Mouse (Mus musculus) right cerebral cortex, postnatal 10 days (tissue): ENCODE measurements at regions not wholly inside any gene's neighbourhood (a gene's known extent, or its start where the extent isn't known, plus 50 kb on each side); places are given as distances from the start of the nearest gene placed in this dataset.

Source experiments
- DNase-seq, 2 experiments: peaks; one replicate each; pipeline ENCODE4 v3.0.0; 2021; ENCODE audit warnings: low spot score in 2 of 2

DNA sequence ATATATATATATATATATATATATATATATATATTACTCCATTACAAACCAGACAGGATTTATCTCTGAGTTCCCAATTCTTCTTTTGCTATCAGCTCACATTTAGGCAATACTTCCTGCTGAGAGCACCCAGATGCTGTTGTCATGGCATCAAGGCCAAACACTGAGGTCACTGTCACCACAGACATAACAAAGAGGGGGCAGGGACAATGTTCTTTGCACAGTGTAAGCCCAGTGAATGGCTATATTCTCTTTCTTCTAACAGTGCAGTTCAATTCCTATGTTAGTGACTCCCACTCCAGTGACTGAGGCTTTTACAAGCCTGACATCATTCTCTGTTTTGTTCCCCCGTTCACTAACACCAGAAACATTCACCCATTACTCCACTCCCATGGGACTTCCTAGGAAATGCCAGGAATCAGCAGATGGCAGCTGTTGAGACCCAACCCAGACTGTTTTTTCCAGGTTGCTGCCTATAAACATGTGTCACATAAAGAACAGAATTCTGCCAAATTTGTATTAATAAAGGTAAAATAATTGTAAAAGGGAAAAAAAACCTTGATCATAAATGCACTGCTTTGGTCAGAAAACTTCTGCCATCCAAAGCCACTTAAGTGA lies 289.5 kb downstream of the Slc22a22 start:
- DNase-seq = no peak

DNA sequence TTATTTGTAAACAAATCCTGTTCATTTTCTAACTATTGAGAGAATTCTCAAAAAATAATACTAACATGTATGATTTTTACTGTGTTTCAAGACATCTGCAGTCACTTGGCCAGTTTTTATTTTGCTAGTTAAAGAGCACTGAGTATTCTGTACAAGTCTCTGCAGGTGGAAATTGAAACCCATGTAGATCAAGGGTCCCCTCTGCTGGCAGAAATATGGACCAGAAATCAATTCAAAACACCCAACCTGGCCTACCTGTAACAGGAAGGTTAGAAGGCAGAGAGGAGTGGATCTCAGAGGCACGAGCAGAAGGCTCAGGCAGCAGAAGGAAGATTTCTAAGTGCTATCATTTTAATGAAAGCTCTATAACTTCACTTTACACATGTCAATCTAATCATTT lies 298.3 kb downstream of the Slc22a22 start:
- DNase-seq = no peak

DNA sequence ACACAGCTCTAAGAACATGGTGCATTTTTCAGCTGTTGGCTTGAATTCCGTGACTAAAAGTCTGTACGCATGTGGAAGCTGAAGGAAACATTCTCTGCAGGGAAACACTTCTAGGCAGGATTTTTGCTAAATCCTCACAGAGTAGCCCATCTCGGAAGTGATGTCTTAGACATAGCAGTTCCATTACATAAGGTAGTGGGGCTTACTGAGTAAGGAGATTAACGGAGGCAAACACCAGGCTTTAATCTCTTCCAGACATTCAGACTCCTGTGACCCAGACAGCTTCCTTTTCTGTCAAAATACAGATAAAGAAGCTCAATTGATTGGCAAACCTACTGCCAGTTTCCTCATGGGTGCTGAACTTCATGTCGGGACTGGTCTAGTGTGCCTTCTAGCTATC lies 304.7 kb downstream of the Slc22a22 start:
- no peak for DNase-seq

DNA sequence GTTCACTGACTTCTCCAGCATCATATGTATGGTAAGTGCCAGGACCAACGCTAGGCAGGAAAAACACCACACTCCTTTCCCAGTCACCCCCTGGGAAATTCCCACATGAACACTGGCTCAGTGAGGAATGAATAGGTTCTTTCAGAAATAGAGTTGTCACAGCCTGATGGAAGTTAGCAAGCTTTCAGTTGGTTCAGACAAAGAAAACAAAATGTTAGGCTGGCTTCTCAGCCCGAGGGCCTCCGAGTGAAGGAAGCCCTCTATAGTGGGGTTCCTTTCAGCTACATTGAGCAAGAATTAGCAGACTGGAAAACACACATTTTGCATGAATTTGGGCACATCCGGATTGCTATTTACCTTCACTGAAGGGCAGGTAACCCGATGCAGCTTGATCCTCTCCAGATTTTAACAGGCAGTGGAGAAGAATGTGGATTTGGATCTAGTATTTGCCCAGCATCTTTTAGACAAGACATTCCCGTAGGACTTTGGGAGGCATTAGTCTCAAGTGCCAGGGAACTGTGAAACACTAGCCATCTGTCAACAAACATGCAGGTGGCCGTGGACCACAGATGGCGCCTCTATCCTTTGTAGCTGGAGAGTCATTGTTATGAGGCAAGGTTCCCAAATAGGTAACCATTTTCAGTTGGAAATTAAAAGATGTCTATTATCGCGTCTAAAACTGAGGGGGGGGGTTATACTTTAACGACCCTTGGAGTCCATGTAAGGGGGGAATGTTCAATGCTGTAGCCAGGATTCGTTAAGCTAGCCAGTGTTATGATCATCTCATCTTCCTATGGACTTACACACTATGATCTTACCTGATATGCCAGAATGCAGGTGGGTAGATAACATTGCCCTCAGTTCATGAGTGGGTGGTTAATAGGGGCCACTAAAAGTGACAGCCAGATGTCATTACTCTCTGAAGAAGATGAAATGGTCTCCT lies 314.8 kb downstream of the Slc22a22 start:
- peak in 1 of 2 experiments; percentile 17 for DNase-seq

DNA sequence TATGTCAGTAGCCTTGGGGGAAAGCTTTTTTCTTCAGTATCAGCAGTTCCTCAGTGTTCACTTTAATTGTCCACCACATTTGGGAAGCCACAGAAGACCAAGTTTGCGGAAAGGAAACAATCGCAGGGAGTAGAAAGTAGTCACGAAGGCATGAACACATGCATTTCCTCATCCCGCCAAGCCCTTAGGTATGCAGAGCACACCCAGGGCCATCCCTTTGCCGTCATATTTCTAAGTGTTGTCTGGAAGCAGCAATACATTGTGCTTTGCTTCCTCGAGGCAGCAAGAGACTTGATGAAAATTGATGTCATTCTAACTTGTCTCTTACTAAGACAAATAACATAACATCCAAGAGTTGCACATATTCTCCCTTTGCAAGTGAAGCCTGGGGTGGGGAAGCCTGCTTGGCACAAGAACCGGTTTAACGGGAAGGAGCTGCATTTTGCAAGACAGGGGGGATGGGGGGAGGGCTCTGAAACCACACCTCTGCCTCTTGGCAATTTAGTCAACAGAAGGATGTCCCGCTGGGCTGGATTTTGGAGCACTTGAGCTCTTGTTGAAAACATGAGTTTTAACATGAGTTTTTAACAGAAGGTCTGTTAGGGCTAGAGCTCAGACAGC lies 337.2 kb downstream of the Slc22a22 start:
- DNase-seq = no peak

DNA sequence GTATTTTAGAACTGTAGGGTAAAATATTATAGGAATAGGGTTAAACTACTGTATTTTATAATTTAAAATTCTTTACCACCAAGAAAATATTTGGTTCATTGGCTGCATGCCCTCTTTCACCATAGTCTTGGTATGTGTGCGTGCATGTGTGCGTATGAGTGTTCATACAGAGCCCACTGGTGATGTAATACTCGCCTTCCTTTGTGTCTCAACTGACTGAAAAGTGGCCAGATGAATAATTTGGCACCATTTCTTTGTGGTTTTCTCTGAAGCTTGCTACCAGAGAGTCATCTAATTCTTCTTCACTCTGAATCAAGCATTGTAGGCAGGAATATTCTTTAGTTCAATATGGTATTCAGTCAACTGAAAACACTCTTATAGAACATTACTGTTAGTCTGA lies 372.7 kb downstream of the Slc22a22 start:
- DNase-seq = no peak

DNA sequence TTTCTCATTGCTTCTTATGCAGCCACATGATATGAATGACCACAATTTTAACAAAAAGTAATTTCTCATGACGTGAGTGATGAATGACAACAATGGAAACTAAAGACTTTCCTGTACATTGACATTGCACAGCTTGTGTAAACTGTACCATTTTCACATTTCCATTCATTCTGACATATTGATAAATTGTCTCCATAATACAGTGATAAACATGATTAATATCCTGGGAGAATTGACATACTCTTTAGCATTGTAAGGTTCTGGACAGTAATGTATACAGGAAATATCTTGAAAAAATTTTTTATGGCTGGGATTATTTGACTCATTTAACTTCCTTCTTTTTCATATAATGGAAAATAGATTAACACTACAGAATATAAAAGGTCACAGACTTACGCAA lies 380.1 kb downstream of the Slc22a22 start:
- no peak for DNase-seq

DNA sequence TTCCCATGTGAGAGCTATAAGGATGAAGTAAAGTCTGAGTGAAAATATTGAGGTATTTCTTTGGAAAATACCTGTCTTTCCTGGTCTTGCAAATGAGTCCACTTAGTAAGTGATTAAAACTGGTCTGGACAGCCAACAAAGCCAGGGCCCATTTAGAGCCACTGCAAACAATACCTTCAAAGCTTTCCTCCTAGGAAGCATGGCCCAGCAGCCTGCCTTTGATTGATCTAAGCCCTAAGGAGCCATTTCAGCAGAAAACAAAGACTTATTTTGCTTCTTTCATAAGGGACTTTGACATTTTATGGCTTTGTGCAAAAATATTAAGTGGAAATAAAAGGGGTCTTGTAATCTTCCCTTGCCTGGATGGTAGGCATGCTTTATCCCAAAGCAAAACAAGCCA lies 397.6 kb downstream of the Slc22a22 start:
- DNase-seq = no peak

DNA sequence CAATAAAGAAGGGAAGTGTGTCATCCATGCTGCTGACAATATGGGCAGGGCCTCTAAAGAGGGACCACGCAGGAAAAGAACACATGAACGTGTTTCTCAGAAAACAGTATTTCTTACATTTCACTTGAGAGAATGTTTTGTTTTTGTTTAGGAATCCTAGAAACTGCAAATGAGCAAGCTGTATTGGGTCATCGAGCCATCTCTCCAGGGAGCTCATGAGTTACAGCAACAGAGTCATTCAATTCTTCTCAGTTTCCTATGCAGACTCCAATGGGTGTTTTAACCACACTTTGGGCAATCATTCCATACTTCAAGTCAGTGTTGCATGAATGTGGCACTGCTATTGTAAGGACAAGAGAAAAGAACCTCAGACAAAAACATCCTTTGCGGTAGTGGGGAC lies 403.6 kb downstream of the Slc22a22 start:
- DNase-seq = no peak

DNA sequence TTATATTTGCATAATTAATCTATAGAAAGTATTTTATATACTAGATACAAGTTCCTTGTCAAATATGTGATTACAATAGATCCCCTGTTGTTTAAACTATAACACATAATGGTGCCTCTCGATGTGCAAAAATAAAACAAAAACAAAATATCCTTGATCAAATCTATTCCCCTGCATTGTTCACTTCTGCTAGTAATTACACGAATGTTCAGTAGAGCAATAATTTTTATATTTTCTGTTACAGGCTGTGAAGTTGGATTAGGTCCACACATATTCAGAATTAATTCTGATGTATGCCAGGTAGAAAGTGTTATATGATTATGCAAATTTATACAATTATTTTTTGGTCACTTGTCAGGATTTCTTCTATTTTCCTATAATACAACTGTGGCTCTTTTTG lies 415.9 kb downstream of the Slc22a22 start:
- no peak for DNase-seq

DNA sequence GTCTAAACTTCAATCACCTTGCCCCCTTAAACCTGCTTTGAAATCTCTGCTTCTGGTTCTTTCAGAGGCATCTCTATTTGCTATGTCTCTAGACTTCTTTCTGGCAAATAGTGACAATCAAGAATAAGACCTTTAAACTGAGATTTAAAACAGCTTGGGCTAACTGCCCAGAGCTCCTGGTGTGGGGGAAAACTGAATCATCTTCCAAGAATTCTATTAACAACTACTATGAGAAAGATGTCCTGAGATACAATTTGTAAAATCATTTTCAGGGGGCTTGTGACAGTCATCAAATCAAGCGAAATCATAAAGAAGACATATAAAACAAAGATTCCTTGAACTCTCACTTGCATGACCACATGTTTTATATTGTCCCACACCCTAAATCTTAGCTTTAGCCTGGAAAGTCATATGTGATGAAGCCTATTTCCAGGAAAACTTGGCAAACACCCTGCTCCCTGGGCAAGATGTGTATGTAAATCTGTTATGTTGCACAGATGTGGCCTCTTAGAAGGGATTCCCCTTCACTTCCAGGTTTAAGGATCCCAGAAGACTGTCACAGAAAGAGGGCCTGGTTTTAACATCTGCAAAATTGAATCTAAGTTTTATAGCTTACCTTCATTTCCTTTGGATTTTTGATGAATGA lies 417.8 kb downstream of the Slc22a22 start:
- no peak for DNase-seq

DNA sequence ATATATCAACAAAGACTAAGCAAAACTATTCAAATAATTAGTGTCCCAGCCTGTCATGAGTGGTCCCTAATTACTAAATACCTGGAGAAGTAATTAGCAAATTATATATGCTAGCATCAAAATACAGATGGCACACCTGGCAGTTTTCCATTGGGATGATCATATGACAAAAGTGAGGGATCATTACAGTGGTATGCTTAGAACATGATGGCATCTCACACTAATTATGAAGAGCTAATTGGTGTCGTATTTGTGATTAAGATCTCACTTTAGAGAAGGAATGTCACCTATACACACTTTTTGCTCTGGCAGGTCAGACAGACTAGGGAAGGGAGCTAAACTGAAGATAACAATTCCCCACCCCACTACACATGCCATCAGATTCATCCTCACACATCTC lies 425.1 kb downstream of the Slc22a22 start:
- DNase-seq = no peak

DNA sequence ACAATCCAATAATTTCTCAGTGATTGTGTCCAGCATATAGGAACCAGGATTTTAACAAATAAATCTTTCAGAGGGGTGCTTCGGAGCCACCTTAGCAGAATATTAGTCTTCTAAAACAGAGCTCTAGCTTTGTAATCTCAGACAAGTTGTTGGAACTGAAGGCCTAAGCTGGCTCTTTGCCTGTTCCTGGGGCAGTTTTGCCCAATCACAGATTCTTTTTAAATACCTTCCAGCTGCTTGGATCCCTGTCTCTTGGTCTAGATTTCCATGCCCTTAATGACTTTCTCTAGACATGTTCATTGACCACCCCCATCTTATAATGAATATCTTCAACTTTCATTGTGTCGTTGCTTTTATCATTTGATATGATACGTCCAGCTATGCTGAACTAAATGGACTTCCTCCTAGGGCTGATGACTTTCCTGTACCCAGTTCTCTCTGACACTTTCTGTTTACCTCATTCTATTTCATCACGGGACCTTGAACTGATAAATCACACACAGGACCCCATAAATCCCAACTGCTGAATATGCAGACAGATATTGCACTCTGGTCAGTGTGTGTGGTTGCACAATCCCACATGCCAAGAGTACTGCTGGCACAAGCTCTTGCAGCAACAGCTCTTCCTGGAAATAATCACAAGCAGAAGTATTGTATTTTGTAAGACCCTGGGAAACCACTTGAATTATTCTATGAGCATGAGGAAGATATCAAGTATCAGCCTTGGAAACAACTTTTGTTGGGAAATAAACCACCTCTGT lies 440.4 kb downstream of the Slc22a22 start:
- DNase-seq = no peak

DNA sequence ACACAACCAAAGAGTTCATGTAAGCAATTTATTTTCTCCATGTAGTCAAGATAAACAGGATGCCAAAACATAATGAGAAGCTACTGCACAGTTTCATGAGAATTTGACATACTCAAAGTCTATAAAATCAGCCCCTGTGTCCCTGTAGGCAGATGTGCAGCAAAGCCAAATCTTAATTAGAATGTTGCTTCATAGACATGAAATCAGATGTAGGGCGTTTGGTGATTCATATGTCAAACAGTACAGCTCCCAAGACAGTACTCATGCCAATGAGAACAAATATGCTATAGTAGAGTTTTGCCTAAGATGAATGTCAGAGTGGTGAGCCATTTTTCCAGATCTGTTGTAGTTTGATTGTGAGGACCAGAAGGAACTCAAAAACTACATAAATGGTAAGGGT lies 444.4 kb downstream of the Slc22a22 start:
- DNase-seq = no peak
